Mouse (Mus musculus): ENCODE measurements around the gene Gm11985. TPM values are rescaled to one million over a fixed set of nuclear protein-coding genes. Genes with fewer than 3 reads are reported as not detected.

Gene Gm11985
- polyA plus RNA-seq, 1 experiment from 2014 or later, result not detected

GRCm38 (mm10) chr11:7198006-7198405 lies 9.6 kb upstream of the Gm11985 start:
- H3K4me3 ChIP-seq (ENCODE audit: low read depth, low read length), result no peak overlapping the region
- H3K27ac ChIP-seq (replicated peaks; ENCODE audit: low read depth, low read length), result no peak overlapping the region
- H3K36me3 ChIP-seq (ENCODE audit: control insufficient read depth, insufficient read depth, low read length), result no peaks in the 10 kb centered on the region
- no peaks in the 10 kb centered on the region for H3K9me3 ChIP-seq (ENCODE audit: control insufficient read depth, low read length)
- WGBS, result 90% methylated on average over 19 of the region's 19 CpGs
- H3K27me3 ChIP-seq (ENCODE audit: control insufficient read depth, insufficient read depth, low read length), result no peaks in the 10 kb centered on the region
- ATAC-seq (ENCODE audit: insufficient number of reproducible peaks, low FRiP score, low TSS enrichment, low read depth) (no peak), DNase-seq (ENCODE audit: low spot score) (no peak)
- no peaks in the 10 kb centered on the region for H3K4me1 ChIP-seq (ENCODE audit: control insufficient read depth, insufficient read depth, low read length)
- H3K9ac ChIP-seq (ENCODE audit: low read length), result no peak overlapping the region
- no peak overlapping the region for H3K4me2 ChIP-seq (ENCODE audit: low read depth, severe bottlenecking)

- Histone ChIP-seq H3K27ac (replicated peaks; ENCODE audit: low read depth, low read length) (no peak within 1 kb of the TSS), H3K4me1 (ENCODE audit: control insufficient read depth, insufficient read depth, low read length) (no peaks in the 10 kb centered on the region), H3K9me3 (ENCODE audit: control insufficient read depth, low read length) (no peaks in the 10 kb centered on the region), H3K9ac (ENCODE audit: low read length) (no peak within 1 kb of the TSS), H3K36me3 (ENCODE audit: control insufficient read depth, insufficient read depth, low read length) (no peaks in the 10 kb centered on the region), H3K4me3 (ENCODE audit: low read depth, low read length) (no peak within 1 kb of the TSS), H3K4me2 (ENCODE audit: low read depth, severe bottlenecking) (no peak within 1 kb of the TSS), H3K27me3 (ENCODE audit: control insufficient read depth, insufficient read depth, low read length) (no peaks in the 10 kb centered on the region)
- 72% methylated on average over 12 of the region's 12 CpGs for WGBS
- DNase-seq (ENCODE audit: low spot score) (no peak), ATAC-seq (ENCODE audit: insufficient number of reproducible peaks, low FRiP score, low TSS enrichment, low read depth) (no peak)
These were observed 9.1 kb upstream of the Gm11985 start, which contains the start of gene Igfbp1 for GRCm38 (mm10) chr11:7197491-7197941. TSS of gene Igfbp1 (plus strand) at chr11:7197782.

GRCm38 (mm10) chr11:7195312-7195685 lies 6.9 kb upstream of the Gm11985 start:
- H3K27me3 ChIP-seq (ENCODE audit: control insufficient read depth, insufficient read depth, low read length), result no peaks in the 10 kb centered on the region
- ATAC-seq (ENCODE audit: insufficient number of reproducible peaks, low FRiP score, low TSS enrichment, low read depth), result no peak
- no peaks in the 10 kb centered on the region for H3K36me3 ChIP-seq (ENCODE audit: control insufficient read depth, insufficient read depth, low read length)
- no peak for DNase-seq (ENCODE audit: low spot score)
- WGBS, result 86% methylated on average over 4 of the region's 4 CpGs
- no peak overlapping the region for H3K4me3 ChIP-seq (ENCODE audit: low read depth, low read length)
- no peak overlapping the region for H3K9ac ChIP-seq (ENCODE audit: low read length)
- no peaks in the 10 kb centered on the region for H3K4me1 ChIP-seq (ENCODE audit: control insufficient read depth, insufficient read depth, low read length)
- H3K4me2 ChIP-seq (ENCODE audit: low read depth, severe bottlenecking), result no peak overlapping the region
- H3K27ac ChIP-seq (replicated peaks; ENCODE audit: low read depth, low read length), result no peak overlapping the region
- no peaks in the 10 kb centered on the region for H3K9me3 ChIP-seq (ENCODE audit: control insufficient read depth, low read length)

GRCm38 (mm10) chr11:7194432-7195311 lies 6.3 kb upstream of the Gm11985 start:
- H3K9ac ChIP-seq (ENCODE audit: low read length), result no peak overlapping the region
- H3K4me1 ChIP-seq (ENCODE audit: control insufficient read depth, insufficient read depth, low read length), result no peaks in the 10 kb centered on the region
- H3K27ac ChIP-seq (replicated peaks; ENCODE audit: low read depth, low read length), result no peak overlapping the region
- H3K9me3 ChIP-seq (ENCODE audit: control insufficient read depth, low read length), result no peaks in the 10 kb centered on the region
- no peaks in the 10 kb centered on the region for H3K27me3 ChIP-seq (ENCODE audit: control insufficient read depth, insufficient read depth, low read length)
- ATAC-seq (ENCODE audit: insufficient number of reproducible peaks, low FRiP score, low TSS enrichment, low read depth), result no peak
- DNase-seq (ENCODE audit: low spot score), result no peak
- H3K36me3 ChIP-seq (ENCODE audit: control insufficient read depth, insufficient read depth, low read length), result no peaks in the 10 kb centered on the region
- WGBS, result 96% methylated on average over 10 of the region's 10 CpGs
- H3K4me2 ChIP-seq (ENCODE audit: low read depth, severe bottlenecking), result no peak overlapping the region
- no peak overlapping the region for H3K4me3 ChIP-seq (ENCODE audit: low read depth, low read length)

GRCm38 (mm10) chr11:7193134-7193533 lies 4.8 kb upstream of the Gm11985 start:
- Histone ChIP-seq H3K4me3 (ENCODE audit: low read depth, low read length) (no peak overlapping the region), H3K27ac (replicated peaks; ENCODE audit: low read depth, low read length) (no peak overlapping the region), H3K36me3 (ENCODE audit: control insufficient read depth, insufficient read depth, low read length) (no peaks in the 10 kb centered on the region), H3K4me2 (ENCODE audit: low read depth, severe bottlenecking) (no peak overlapping the region), H3K9me3 (ENCODE audit: control insufficient read depth, low read length) (no peaks in the 10 kb centered on the region), H3K4me1 (ENCODE audit: control insufficient read depth, insufficient read depth, low read length) (no peaks in the 10 kb centered on the region), H3K9ac (ENCODE audit: low read length) (no peak overlapping the region), H3K27me3 (ENCODE audit: control insufficient read depth, insufficient read depth, low read length) (no peaks in the 10 kb centered on the region)
- 61% methylated on average over 9 of the region's 9 CpGs for WGBS
- DNase-seq (ENCODE audit: low spot score) (no peak), ATAC-seq (ENCODE audit: insufficient number of reproducible peaks, low FRiP score, low TSS enrichment, low read depth) (no peak)

- ATAC-seq (ENCODE audit: insufficient number of reproducible peaks, low FRiP score, low TSS enrichment, low read depth), result no peak
- Histone ChIP-seq H3K9me3 (ENCODE audit: control insufficient read depth, low read length) (no peaks in the 10 kb centered on the region), H3K4me2 (ENCODE audit: low read depth, severe bottlenecking) (no peak overlapping the region), H3K4me3 (ENCODE audit: low read depth, low read length) (no peak overlapping the region), H3K4me1 (ENCODE audit: control insufficient read depth, insufficient read depth, low read length) (no peaks in the 10 kb centered on the region), H3K9ac (ENCODE audit: low read length) (no peak overlapping the region), H3K27ac (replicated peaks; ENCODE audit: low read depth, low read length) (no peak overlapping the region), H3K27me3 (ENCODE audit: control insufficient read depth, insufficient read depth, low read length) (no peaks in the 10 kb centered on the region), H3K36me3 (ENCODE audit: control insufficient read depth, insufficient read depth, low read length) (no peaks in the 10 kb centered on the region)
- DNase-seq (ENCODE audit: low spot score), result no peak
- 45% methylated on average over 6 of the region's 6 CpGs for WGBS
These were observed 4.3 kb upstream of the Gm11985 start for GRCm38 (mm10) chr11:7192710-7193109.

- WGBS, result 32% methylated on average over 8 of the region's 8 CpGs
These were observed 897 bp downstream of the Gm11985 start for GRCm38 (mm10) chr11:7187472-7187871.

GRCm38 (mm10) chr11:7184420-7184819 lies 3.9 kb downstream of the Gm11985 start:
- no peak overlapping the region for H3K4me3 ChIP-seq (ENCODE audit: low read depth, low read length)
- no peak overlapping the region for H3K4me2 ChIP-seq (ENCODE audit: low read depth, severe bottlenecking)
- no peak for ATAC-seq (ENCODE audit: insufficient number of reproducible peaks, low FRiP score, low TSS enrichment, low read depth)
- no peak overlapping the region for H3K9ac ChIP-seq (ENCODE audit: low read length)
- no peaks in the 10 kb centered on the region for H3K27me3 ChIP-seq (ENCODE audit: control insufficient read depth, insufficient read depth, low read length)
- H3K4me1 ChIP-seq (ENCODE audit: control insufficient read depth, insufficient read depth, low read length), result no peaks in the 10 kb centered on the region
- H3K27ac ChIP-seq (replicated peaks; ENCODE audit: low read depth, low read length), result no peak overlapping the region
- H3K9me3 ChIP-seq (ENCODE audit: control insufficient read depth, low read length), result no peaks in the 10 kb centered on the region
- H3K36me3 ChIP-seq (ENCODE audit: control insufficient read depth, insufficient read depth, low read length), result no peaks in the 10 kb centered on the region
- no peak for DNase-seq (ENCODE audit: low spot score)
- 41% methylated on average over 1 of the region's 1 CpGs for WGBS

More at GRCm38 (mm10) chr11:7187472-7187871, 897 bp downstream of the Gm11985 start:
- H3K4me3 ChIP-seq (ENCODE audit: low read depth, low read length), result no peak overlapping the region
- H3K9me3 ChIP-seq (ENCODE audit: control insufficient read depth, low read length), result no peaks in the 10 kb centered on the region
- no peaks in the 10 kb centered on the region for H3K27me3 ChIP-seq (ENCODE audit: control insufficient read depth, insufficient read depth, low read length)
- ATAC-seq (ENCODE audit: insufficient number of reproducible peaks, low FRiP score, low TSS enrichment, low read depth) (no peak), DNase-seq (ENCODE audit: low spot score) (no peak)
- no peak overlapping the region for H3K4me2 ChIP-seq (ENCODE audit: low read depth, severe bottlenecking)
- H3K27ac ChIP-seq (replicated peaks; ENCODE audit: low read depth, low read length), result no peak overlapping the region
- no peaks in the 10 kb centered on the region for H3K36me3 ChIP-seq (ENCODE audit: control insufficient read depth, insufficient read depth, low read length)
- no peaks in the 10 kb centered on the region for H3K4me1 ChIP-seq (ENCODE audit: control insufficient read depth, insufficient read depth, low read length)
- H3K9ac ChIP-seq (ENCODE audit: low read length), result no peak overlapping the region
